Mouse (Mus musculus) kidney, postnatal 36 days (tissue): Measurements from ENCODE around the gene Zfp326.
"Not testable (repeated sequence)": the region's sequence is repeated elsewhere in the genome, so short reads cannot be mapped to it uniquely, and the experiment has no call there.

Experiments
- DNase-seq, 2 experiments: peaks; one replicate each; pipeline ENCODE4 v3.0.0; 2021 to 2022; ENCODE audit warnings: mixed read lengths in 2 of 2

Zfp326 gene

GRCm38 (mm10) chr5:105876068-105876924 lies at the start of gene Zfp326:
Zfp326 (plus strand) TSS chr5:105876565.
- DNase-seq: peak; percentile 94 to 96

GRCm38 (mm10) chr5:105826916-105827510 lies 49.4 kb upstream of the Zfp326 start:
- DNase-seq: no peak

GRCm38 (mm10) chr5:105828050-105828449 lies 48.3 kb upstream of the Zfp326 start:
- DNase-seq: no peak

- peak in 1 of 2 experiments; percentile 58 for DNase-seq
These were observed 47.3 kb upstream of the Zfp326 start for GRCm38 (mm10) chr5:105829008-105829586.

- DNase-seq: peak; percentile 48 to 61
These were observed 44.2 kb upstream of the Zfp326 start for GRCm38 (mm10) chr5:105832140-105832539.

- no peak for DNase-seq
These were observed 42.4 kb upstream of the Zfp326 start for GRCm38 (mm10) chr5:105833923-105834322.

- peak; percentile 74 to 78 for DNase-seq
These were observed 40.4 kb upstream of the Zfp326 start for GRCm38 (mm10) chr5:105836006-105836405.

- DNase-seq: no peak
These were observed 36.5 kb upstream of the Zfp326 start for GRCm38 (mm10) chr5:105839740-105840310.

- DNase-seq: no peak
These were observed 32.2 kb upstream of the Zfp326 start for GRCm38 (mm10) chr5:105844044-105844753.

GRCm38 (mm10) chr5:105845041-105845440 lies 31.3 kb upstream of the Zfp326 start:
- no peak for DNase-seq

GRCm38 (mm10) chr5:105847726-105848125 lies 28.6 kb upstream of the Zfp326 start:
- DNase-seq: no peak

- DNase-seq: no peak
These were observed 27.1 kb upstream of the Zfp326 start for GRCm38 (mm10) chr5:105849222-105849621.

- no peak for DNase-seq
These were observed 26.7 kb upstream of the Zfp326 start for GRCm38 (mm10) chr5:105849643-105850042.

- DNase-seq: no peak
These were observed 23.1 kb upstream of the Zfp326 start for GRCm38 (mm10) chr5:105853271-105853670.

- DNase-seq: peak in 1 of 2 experiments; percentile 35
These were observed 18.9 kb upstream of the Zfp326 start for GRCm38 (mm10) chr5:105857486-105857885.

GRCm38 (mm10) chr5:105858754-105859694 lies 17.3 kb upstream of the Zfp326 start:
- DNase-seq: peak; percentile 25 to 48

- no peak for DNase-seq
These were observed 16.5 kb upstream of the Zfp326 start for GRCm38 (mm10) chr5:105859716-105860460.

- no peak for DNase-seq
These were observed 15.9 kb upstream of the Zfp326 start for GRCm38 (mm10) chr5:105860461-105860835.

GRCm38 (mm10) chr5:105861616-105862015 lies 14.7 kb upstream of the Zfp326 start:
- DNase-seq: no peak

- DNase-seq: not testable (repeated sequence)
These were observed 11.2 kb upstream of the Zfp326 start for GRCm38 (mm10) chr5:105865110-105865628.

- DNase-seq: peak; percentile 18 to 41
These were observed 8.9 kb upstream of the Zfp326 start for GRCm38 (mm10) chr5:105867427-105867826.
